Mouse (Mus musculus): ENCODE data around the gene Gm5737. TPM values are rescaled to one million over a fixed set of nuclear protein-coding genes. Genes with fewer than 3 reads are reported as not detected.

Gene Gm5737
- polyA plus RNA-seq, 1 experiment from 2014 or later, result not detected

- ATAC-seq (replicated peaks; ENCODE audit: low FRiP score) (no peak), DNase-seq (ENCODE audit: low spot score) (no peak)
- 78% methylated on average over 7 of the region's 7 CpGs for WGBS
- no peak overlapping the region for H3K4me3 ChIP-seq (ENCODE audit: low read depth, low read length)
- no peaks in the 10 kb centered on the region for H3K36me3 ChIP-seq (ENCODE audit: control insufficient read depth, insufficient read depth, low read length)
- H3K9me3 ChIP-seq (ENCODE audit: control insufficient read depth, low read length), result no peaks in the 10 kb centered on the region
- no peak overlapping the region for H3K9ac ChIP-seq (ENCODE audit: low read length)
- no peaks in the 10 kb centered on the region for H3K27me3 ChIP-seq (ENCODE audit: control insufficient read depth, insufficient read depth, low read length)
- no peak overlapping the region for H3K27ac ChIP-seq (ENCODE audit: low read depth, low read length)
- H3K4me2 ChIP-seq (ENCODE audit: low read depth, low read length, severe bottlenecking), result no peak overlapping the region
- no peaks in the 10 kb centered on the region for H3K4me1 ChIP-seq (replicated peaks; ENCODE audit: control insufficient read depth, insufficient read depth, low read length)
These were observed 62.8 kb downstream of the Gm5737 start for GRCm38 (mm10) chr7:120874764-120875539.

- H3K36me3 ChIP-seq (ENCODE audit: control insufficient read depth, insufficient read depth, low read length), result no peaks in the 10 kb centered on the region
- no peaks in the 10 kb centered on the region for H3K4me1 ChIP-seq (replicated peaks; ENCODE audit: control insufficient read depth, insufficient read depth, low read length)
- WGBS, result 60% methylated on average over 3 of the region's 3 CpGs
- H3K9me3 ChIP-seq (ENCODE audit: control insufficient read depth, low read length), result no peaks in the 10 kb centered on the region
- H3K4me3 ChIP-seq (ENCODE audit: low read depth, low read length), result no peak overlapping the region
- DNase-seq (ENCODE audit: low spot score) (no peak), ATAC-seq (replicated peaks; ENCODE audit: low FRiP score) (no peak)
- H3K27me3 ChIP-seq (ENCODE audit: control insufficient read depth, insufficient read depth, low read length), result no peaks in the 10 kb centered on the region
- H3K4me2 ChIP-seq (ENCODE audit: low read depth, low read length, severe bottlenecking), result no peak overlapping the region
- H3K27ac ChIP-seq (ENCODE audit: low read depth, low read length), result no peak overlapping the region
- no peak overlapping the region for H3K9ac ChIP-seq (ENCODE audit: low read length)
These were observed 63.6 kb downstream of the Gm5737 start for GRCm38 (mm10) chr7:120875540-120876388.

- Histone ChIP-seq H3K4me1 (replicated peaks; ENCODE audit: control insufficient read depth, insufficient read depth, low read length) (no peaks in the 10 kb centered on the region), H3K36me3 (ENCODE audit: control insufficient read depth, insufficient read depth, low read length) (no peaks in the 10 kb centered on the region), H3K27me3 (ENCODE audit: control insufficient read depth, insufficient read depth, low read length) (no peaks in the 10 kb centered on the region), H3K9me3 (ENCODE audit: control insufficient read depth, low read length) (no peaks in the 10 kb centered on the region), H3K4me3 (ENCODE audit: low read depth, low read length) (no peak overlapping the region), H3K4me2 (ENCODE audit: low read depth, low read length, severe bottlenecking) (no peak overlapping the region), H3K27ac (ENCODE audit: low read depth, low read length) (no peak overlapping the region), H3K9ac (ENCODE audit: low read length) (no peak overlapping the region)
- ATAC-seq (replicated peaks; ENCODE audit: low FRiP score) (no peak), DNase-seq (ENCODE audit: low spot score) (no peak)
- WGBS, result 81% methylated on average over 6 of the region's 6 CpGs
These were observed 66.1 kb downstream of the Gm5737 start for GRCm38 (mm10) chr7:120878271-120878670.

GRCm38 (mm10) chr7:120879972-120880371, 67.8 kb downstream of the Gm5737 start:
- no peaks in the 10 kb centered on the region for H3K36me3 ChIP-seq (ENCODE audit: control insufficient read depth, insufficient read depth, low read length)
- H3K27ac ChIP-seq (ENCODE audit: low read depth, low read length), result no peak overlapping the region
- no peaks in the 10 kb centered on the region for H3K4me1 ChIP-seq (replicated peaks; ENCODE audit: control insufficient read depth, insufficient read depth, low read length)
- no peak overlapping the region for H3K9ac ChIP-seq (ENCODE audit: low read length)
- no peak for DNase-seq (ENCODE audit: low spot score)
- H3K27me3 ChIP-seq (ENCODE audit: control insufficient read depth, insufficient read depth, low read length), result no peaks in the 10 kb centered on the region
- H3K4me2 ChIP-seq (ENCODE audit: low read depth, low read length, severe bottlenecking), result no peak overlapping the region
- no peak for ATAC-seq (replicated peaks; ENCODE audit: low FRiP score)
- H3K4me3 ChIP-seq (ENCODE audit: low read depth, low read length), result no peak overlapping the region
- WGBS, result 92% methylated on average over 3 of the region's 3 CpGs
- no peaks in the 10 kb centered on the region for H3K9me3 ChIP-seq (ENCODE audit: control insufficient read depth, low read length)

- Histone ChIP-seq H3K36me3 (ENCODE audit: control insufficient read depth, insufficient read depth, low read length) (no peaks in the 10 kb centered on the region), H3K27me3 (ENCODE audit: control insufficient read depth, insufficient read depth, low read length) (no peaks in the 10 kb centered on the region), H3K9me3 (ENCODE audit: control insufficient read depth, low read length) (no peaks in the 10 kb centered on the region), H3K4me1 (replicated peaks; ENCODE audit: control insufficient read depth, insufficient read depth, low read length) (no peaks in the 10 kb centered on the region), H3K9ac (ENCODE audit: low read length) (no peak overlapping the region), H3K4me3 (ENCODE audit: low read depth, low read length) (no peak overlapping the region), H3K4me2 (ENCODE audit: low read depth, low read length, severe bottlenecking) (no peak overlapping the region), H3K27ac (ENCODE audit: low read depth, low read length) (no peak overlapping the region)
- 95% methylated on average over 4 of the region's 4 CpGs for whole genome bisulfite sequencing
- no peak for DNase-seq (ENCODE audit: low spot score)
- ATAC-seq (replicated peaks; ENCODE audit: low FRiP score), result no peak
These were observed 68.6 kb downstream of the Gm5737 start for GRCm38 (mm10) chr7:120880770-120881169.

Other genes starting within 250 kb of the Gm5737 start
- gene Uqcrc2, start 177.2 kb upstream of the Gm5737 start, polyA plus RNA-seq (2014; fragmentation: Nextera tagmentation; extraction: Ambion mirVana), result 182 and 203 TPM in 2 replicates
- 0.39 and 0.60 TPM in 2 replicates for gene Pdzd9, start 142.0 kb upstream of the Gm5737 start, polyA plus RNA-seq (2014; fragmentation: Nextera tagmentation; extraction: Ambion mirVana)
- gene Mosmo, start 134.7 kb upstream of the Gm5737 start, polyA plus RNA-seq (2014; fragmentation: Nextera tagmentation; extraction: Ambion mirVana), result 14.1 and 16.6 TPM in 2 replicates
- 0.11 and 0.19 TPM in 2 replicates for gene Vwa3a, start 73.0 kb upstream of the Gm5737 start, polyA plus RNA-seq (2014; fragmentation: Nextera tagmentation; extraction: Ambion mirVana)
- gene Eef2k, start 30.5 kb downstream of the Gm5737 start, polyA plus RNA-seq (2014; fragmentation: Nextera tagmentation; extraction: Ambion mirVana), result 10.0 and 12.7 TPM in 2 replicates
- gene Polr3e, start 105.4 kb downstream of the Gm5737 start, polyA plus RNA-seq (2014; fragmentation: Nextera tagmentation; extraction: Ambion mirVana), result 27.1 and 29.1 TPM in 2 replicates
- gene Cdr2, start 169.9 kb downstream of the Gm5737 start, polyA plus RNA-seq (2014; fragmentation: Nextera tagmentation; extraction: Ambion mirVana), result 15.6 and 16.3 TPM in 2 replicates
- gene Mfsd13b, start 170.1 kb downstream of the Gm5737 start, polyA plus RNA-seq (2014; fragmentation: Nextera tagmentation; extraction: Ambion mirVana), result 0.23 and 0.48 TPM in 2 replicates
- 252 and 261 TPM in 2 replicates for gene Mettl9, start 222.1 kb downstream of the Gm5737 start, polyA plus RNA-seq (2014; fragmentation: Nextera tagmentation; extraction: Ambion mirVana)

Data from forebrain, embryonic 11.5 days (tissue).